Mouse (Mus musculus): ENCODE measurements around the gene Svip. TPM values are rescaled to one million over a fixed set of nuclear protein-coding genes. Genes with fewer than 3 reads are reported as not detected.

Svip gene
- polyA plus RNA-seq, 1 experiment from 2014 or later = 26.6 TPM

DNA sequence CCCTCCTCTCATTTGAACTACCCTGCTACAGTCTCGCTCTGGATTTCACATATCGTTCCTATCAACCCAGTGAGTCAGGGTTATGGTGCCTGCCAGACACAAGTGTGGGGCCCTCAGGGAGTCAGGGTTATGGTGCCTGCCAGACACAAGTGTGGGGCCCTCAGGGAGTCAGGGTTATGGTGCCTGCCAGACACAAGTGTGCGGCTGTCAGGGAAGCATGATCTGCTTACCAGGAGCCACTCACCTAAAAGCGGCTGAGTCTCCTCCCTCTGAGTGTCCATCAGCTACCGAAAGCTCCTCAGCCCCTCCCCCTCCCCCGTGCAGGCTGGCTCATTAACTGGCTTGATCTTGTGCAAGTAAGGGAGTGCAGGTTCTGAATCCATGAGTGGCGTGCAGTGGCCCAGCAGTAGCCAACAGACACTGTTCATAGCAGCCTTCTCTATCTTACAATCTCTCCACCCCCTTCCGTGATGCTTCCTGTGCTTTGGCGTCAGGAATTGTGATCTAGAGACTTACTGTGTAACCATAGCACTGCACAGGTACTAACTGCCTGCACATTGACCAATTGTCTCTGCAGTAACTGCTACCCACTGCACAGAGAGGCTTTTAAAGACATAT lies 50.3 kb downstream of the Svip start:
- H3K4me1 ChIP-seq (replicated peaks) = peaks cover 30% of the 10 kb centered on the region
- no peaks in the 10 kb centered on the region for H3K36me3 ChIP-seq
- no peak overlapping the region for H3K4me3 ChIP-seq
- no peak overlapping the region for H3K4me2 ChIP-seq
- peak; percentile 78 for ATAC-seq (ENCODE audit: low read depth)
- H3K27ac ChIP-seq (replicated peaks) = peak overlapping the region; percentile 79
- H3K9ac ChIP-seq = no peak overlapping the region
- no peaks in the 10 kb centered on the region for H3K27me3 ChIP-seq
- 36% methylated on average over 9 of the region's 9 CpGs for WGBS
- no peaks in the 10 kb centered on the region for H3K9me3 ChIP-seq

Other genes starting within 250 kb of the Svip start
- gene Gas2, start 144.0 kb downstream of the Svip start, polyA plus RNA-seq (2015; fragmentation: Nextera tagmentation; extraction: Ambion mirVana) = 19.8 and 28.1 TPM in 2 replicates
- 11.2 and 12.5 TPM in 2 replicates for gene Fancf, start 143.8 kb downstream of the Svip start, polyA plus RNA-seq (2015; fragmentation: Nextera tagmentation; extraction: Ambion mirVana)
- not detected in 2 replicates for gene 1700015G11Rik, start 9.7 kb upstream of the Svip start, polyA plus RNA-seq (2015; fragmentation: Nextera tagmentation; extraction: Ambion mirVana)

Data from neural tube, embryonic 13.5 days (tissue).